ENCODE assay signal across 28 mouse cellular contexts in the genomic region with DNA sequence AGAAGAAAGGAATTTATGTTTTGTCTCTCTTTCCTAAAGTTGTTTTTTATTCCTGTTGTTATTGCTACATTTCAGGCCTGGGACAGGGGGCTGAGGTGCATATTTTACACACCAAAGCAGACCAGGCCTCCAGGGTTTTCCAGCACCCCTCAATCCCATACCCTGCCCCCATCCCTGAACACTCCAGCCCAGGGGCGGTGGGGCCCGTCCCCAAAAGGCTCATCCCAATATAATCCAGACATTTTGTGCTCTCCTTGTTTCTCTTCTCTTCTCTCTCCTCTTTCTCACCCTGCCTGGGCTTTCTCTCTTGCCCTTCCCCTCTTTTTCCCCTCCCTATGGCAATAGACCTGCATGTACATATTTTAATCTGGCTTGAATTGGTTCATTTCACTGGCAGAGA.
DNase-seq lines count a peak whose midpoint lies in the region; ATAC-seq and TF ChIP-seq lines count a peak whose summit lies in the region.
"Had no signal": no experiment of that assay in that cellular context is flagged by ENCODE, and none has a peak within 500 bp of the region (broad histone marks: within the 10 kb centered on the region; RNA-seq: fewer than 3 reads in every experiment).

No protein-coding gene starts in this region.

- H3K4me2 ChIP-seq in embryonic facial prominence, embryonic 13.5 days = no peak overlapping the region
- no peak overlapping the region for H3K4me2 ChIP-seq in heart, embryonic 11.5 days
- no peak overlapping the region for H3K4me2 ChIP-seq in intestine, embryonic 14.5 days (ENCODE audit: low read length)
- H3K4me2 ChIP-seq in intestine, embryonic 15.5 days (replicated peaks) = no peak overlapping the region
- H3K4me2 ChIP-seq in limb, embryonic 14.5 days (replicated peaks; ENCODE audit: low read depth, low read length, severe bottlenecking) = no peak overlapping the region
- H3K4me2 ChIP-seq: embryonic facial prominence, embryonic 12.5 days; embryonic facial prominence, embryonic 15.5 days; forebrain, embryonic 12.5 days; forebrain, embryonic 15.5 days had no signal

- H3K4me3 ChIP-seq in embryonic facial prominence, embryonic 13.5 days = no peak overlapping the region
- no peak overlapping the region for H3K4me3 ChIP-seq in embryonic facial prominence, embryonic 10.5 days
- H3K4me3 ChIP-seq in heart, embryonic 11.5 days (ENCODE audit: low read depth, low read length) = no peak overlapping the region
- H3K4me3 ChIP-seq in intestine, embryonic 14.5 days (ENCODE audit: low read depth, low read length) = no peak overlapping the region
- H3K4me3 ChIP-seq in intestine, embryonic 15.5 days (replicated peaks) = no peak overlapping the region
- no peak overlapping the region for H3K4me3 ChIP-seq in limb, embryonic 14.5 days (replicated peaks; ENCODE audit: low read length)
- H3K4me3 ChIP-seq: embryonic facial prominence, embryonic 12.5 days; embryonic facial prominence, embryonic 15.5 days; erythroblast, embryonic 14.5 days; forebrain, embryonic 10.5 days; forebrain, embryonic 12.5 days; forebrain, embryonic 15.5 days had no signal

- DNase-seq in embryonic facial prominence, embryonic 10.5 days (ENCODE audit: low spot score) = no peak
- peak; percentile 55 for DNase-seq in heart, adult 11 months
- DNase-seq in intestine, embryonic 14.5 days (ENCODE audit: low spot score) = peak; percentile 48
- DNase-seq in limb, embryonic 14.5 days (ENCODE audit: low spot score) = no peak
- DNase-seq in adrenal gland, adult 2 months = no peak
- DNase-seq: adrenal gland, postnatal 10 days; adrenal gland, postnatal 25 days; B cell, adult 2 months; cerebellum, adult 11 months; cerebellum, adult 18-20 months; cerebellum, adult 8-10 months; cerebellum, adult 9-11 months; cerebellum, postnatal 14 days; cerebellum, postnatal 36 days had no signal

- WGBS in embryonic facial prominence, embryonic 13.5 days = 71% methylated on average over 2 of the region's 2 CpGs
- 84% methylated on average over 2 of the region's 2 CpGs for WGBS in embryonic facial prominence, embryonic 10.5 days
- WGBS in heart, embryonic 11.5 days (ENCODE audit: insufficient replicate concordance) = 75% methylated on average over 2 of the region's 2 CpGs
- WGBS in intestine, embryonic 14.5 days = 74% methylated on average over 2 of the region's 2 CpGs
- WGBS in intestine, embryonic 15.5 days = 79% methylated on average over 2 of the region's 2 CpGs
- 57% methylated on average over 2 of the region's 2 CpGs for WGBS in limb, embryonic 14.5 days

- no peak for TF ChIP-seq POLR2A in limb, embryonic 14.5 days (IDR thresholded peaks at IDR 0.05; ENCODE audit: borderline replicate concordance, extremely low read depth, insufficient read depth, insufficient read length)

- H3K9me3 ChIP-seq in embryonic facial prominence, embryonic 13.5 days = no peaks in the 10 kb centered on the region
- H3K9me3 ChIP-seq in embryonic facial prominence, embryonic 10.5 days = no peaks in the 10 kb centered on the region
- no peaks in the 10 kb centered on the region for H3K9me3 ChIP-seq in heart, embryonic 11.5 days (replicated peaks; ENCODE audit: control insufficient read depth, low read length)
- H3K9me3 ChIP-seq in intestine, embryonic 14.5 days (ENCODE audit: control insufficient read depth, low read length) = no peaks in the 10 kb centered on the region
- no peaks in the 10 kb centered on the region for H3K9me3 ChIP-seq in intestine, embryonic 15.5 days
- H3K9me3 ChIP-seq in limb, embryonic 14.5 days (ENCODE audit: control insufficient read depth, low read length) = no peaks in the 10 kb centered on the region
- H3K9me3 ChIP-seq: embryonic facial prominence, embryonic 12.5 days; embryonic facial prominence, embryonic 15.5 days; forebrain, embryonic 12.5 days; forebrain, embryonic 15.5 days had no signal

- no peak overlapping the region for H3K27ac ChIP-seq in embryonic facial prominence, embryonic 13.5 days
- H3K27ac ChIP-seq in embryonic facial prominence, embryonic 10.5 days (replicated peaks) = no peak overlapping the region
- no peak overlapping the region for H3K27ac ChIP-seq in heart, embryonic 11.5 days (ENCODE audit: low read depth, low read length)
- H3K27ac ChIP-seq in intestine, embryonic 14.5 days (ENCODE audit: low read depth) = no peak overlapping the region
- H3K27ac ChIP-seq in intestine, embryonic 15.5 days = no peak overlapping the region
- 0 out of 2 replicates have a peak overlapping the region, but pooled peaks have one; percentile 28 for H3K27ac ChIP-seq in limb, embryonic 14.5 days (replicated peaks; ENCODE audit: low read depth, low read length)
- H3K27ac ChIP-seq: embryonic facial prominence, embryonic 12.5 days; embryonic facial prominence, embryonic 15.5 days; forebrain, embryonic 10.5 days; forebrain, embryonic 12.5 days; forebrain, embryonic 15.5 days had no signal

- peaks cover 17% of the 10 kb centered on the region for H3K4me1 ChIP-seq in embryonic facial prominence, embryonic 13.5 days
- H3K4me1 ChIP-seq in embryonic facial prominence, embryonic 10.5 days = peaks cover 17% of the 10 kb centered on the region
- H3K4me1 ChIP-seq in heart, embryonic 11.5 days (ENCODE audit: control insufficient read depth, insufficient read depth, low read length) = no peaks in the 10 kb centered on the region
- H3K4me1 ChIP-seq in intestine, embryonic 14.5 days (replicated peaks; ENCODE audit: control insufficient read depth, insufficient read depth, low read length) = peaks cover 24% of the 10 kb centered on the region
- no peaks in the 10 kb centered on the region for H3K4me1 ChIP-seq in intestine, embryonic 15.5 days (replicated peaks)
- H3K4me1 ChIP-seq in limb, embryonic 14.5 days (ENCODE audit: control insufficient read depth, insufficient read depth, low read length) = peaks cover 18% of the 10 kb centered on the region
- H3K4me1 ChIP-seq: embryonic facial prominence, embryonic 12.5 days had no signal

- no peaks in the 10 kb centered on the region for H3K27me3 ChIP-seq in embryonic facial prominence, embryonic 13.5 days
- H3K27me3 ChIP-seq in embryonic facial prominence, embryonic 10.5 days (replicated peaks; ENCODE audit: low read depth, poor library complexity, severe bottlenecking) = no peaks in the 10 kb centered on the region
- H3K27me3 ChIP-seq in heart, embryonic 11.5 days (ENCODE audit: control insufficient read depth, insufficient read depth, low read length) = no peaks in the 10 kb centered on the region
- no peaks in the 10 kb centered on the region for H3K27me3 ChIP-seq in intestine, embryonic 14.5 days (replicated peaks; ENCODE audit: control insufficient read depth, insufficient read depth, low read length)
- no peaks in the 10 kb centered on the region for H3K27me3 ChIP-seq in intestine, embryonic 15.5 days (replicated peaks)
- H3K27me3 ChIP-seq in limb, embryonic 14.5 days (ENCODE audit: control insufficient read depth, insufficient read depth, low read length) = no peaks in the 10 kb centered on the region
- H3K27me3 ChIP-seq: CH12.LX; embryonic facial prominence, embryonic 12.5 days; embryonic facial prominence, embryonic 15.5 days; forebrain, embryonic 12.5 days; forebrain, embryonic 15.5 days; Patski had no signal

- 0 out of 2 replicates have a peak overlapping the region, but pooled peaks have one; percentile 16 for H3K9ac ChIP-seq in embryonic facial prominence, embryonic 13.5 days
- H3K9ac ChIP-seq in heart, embryonic 11.5 days (ENCODE audit: low read depth, low read length) = no peak overlapping the region
- no peak overlapping the region for H3K9ac ChIP-seq in intestine, embryonic 14.5 days (ENCODE audit: low read length)
- no peak overlapping the region for H3K9ac ChIP-seq in intestine, embryonic 15.5 days
- H3K9ac ChIP-seq in limb, embryonic 14.5 days (ENCODE audit: low read depth, low read length, severe bottlenecking) = no peak overlapping the region
- H3K9ac ChIP-seq: embryonic facial prominence, embryonic 12.5 days; embryonic facial prominence, embryonic 15.5 days; forebrain, embryonic 12.5 days; forebrain, embryonic 15.5 days had no signal

- no peaks in the 10 kb centered on the region for H3K36me3 ChIP-seq in embryonic facial prominence, embryonic 13.5 days
- H3K36me3 ChIP-seq in embryonic facial prominence, embryonic 10.5 days (replicated peaks) = no peaks in the 10 kb centered on the region
- no peaks in the 10 kb centered on the region for H3K36me3 ChIP-seq in heart, embryonic 11.5 days (ENCODE audit: control insufficient read depth, insufficient read depth, low read length)
- no peaks in the 10 kb centered on the region for H3K36me3 ChIP-seq in intestine, embryonic 14.5 days (ENCODE audit: control insufficient read depth, insufficient read depth, low read length)
- no peaks in the 10 kb centered on the region for H3K36me3 ChIP-seq in intestine, embryonic 15.5 days
- no peaks in the 10 kb centered on the region for H3K36me3 ChIP-seq in limb, embryonic 14.5 days (ENCODE audit: control insufficient read depth, insufficient read depth, low read length)
- H3K36me3 ChIP-seq: embryonic facial prominence, embryonic 12.5 days; embryonic facial prominence, embryonic 15.5 days; forebrain, embryonic 10.5 days; forebrain, embryonic 12.5 days; forebrain, embryonic 15.5 days; G1E had no signal

- ATAC-seq in embryonic facial prominence, embryonic 13.5 days (ENCODE audit: insufficient number of reproducible peaks, insufficient read depth, low FRiP score, low TSS enrichment, low read depth) = no peak
- no peak for ATAC-seq in heart, embryonic 11.5 days (replicated peaks; ENCODE audit: insufficient number of reproducible peaks, low FRiP score, low TSS enrichment)
- no peak for ATAC-seq in intestine, embryonic 14.5 days (replicated peaks; ENCODE audit: low FRiP score, low TSS enrichment, low read depth)
- no peak for ATAC-seq in intestine, embryonic 15.5 days
- ATAC-seq in limb, embryonic 14.5 days (ENCODE audit: low FRiP score, low read depth) = no peak
- ATAC-seq: activated CD4-positive, CD25-positive, alpha-beta regulatory T cell, adult 4 months; CD4-positive, CD25-positive, alpha-beta regulatory T cell, adult 4 months; forebrain, embryonic 15.5 days; Patski had no signal

Comparison
In these comparisons a context has a peak if more than half of its experiments do, and no peak if none do; other contexts are left out.
1. DNase-seq: peak in heart, adult 11 months (single experiment) and intestine, embryonic 14.5 days (single experiment); none in embryonic facial prominence, embryonic 10.5 days (single experiment), limb, embryonic 14.5 days (single experiment) and adrenal gland, adult 2 months (single experiment).